Mouse (Mus musculus) heart, embryonic 11.5 days (tissue): Measurements from ENCODE around the gene Parp11. TPM values are rescaled to one million over a fixed set of nuclear protein-coding genes. Genes with fewer than 3 reads are reported as not detected.
"Not testable (repeated sequence)": the region's sequence is repeated elsewhere in the genome, so short reads cannot be mapped to it uniquely, and the experiment has no call there.

ENCODE experiments used
- ATAC-seq: fragments of 200-750 bp; cut with Nextera tagmentation; replicated peaks from 2 replicates; pipeline ENCODE4 v1.8.0; 2017; ENCODE audit warnings: moderate library complexity; ENCODE audit not compliant: insufficient number of reproducible peaks, low FRiP score, low TSS enrichment
- H3K27ac ChIP-seq: fragments of 300-500 bp; sonication (generic); 2 replicates; pipeline ENCODE4 v1.5.1; 2014; ENCODE audit warnings: mild to moderate bottlenecking, low read depth, low read length
- H3K27me3 ChIP-seq: fragments of 300-500 bp; sonication (generic); 2 replicates; pipeline ENCODE4 v1.6.1; 2014; ENCODE audit warnings: mild to moderate bottlenecking, low read length, mixed read lengths; ENCODE audit not compliant: control insufficient read depth, insufficient read depth
- H3K36me3 ChIP-seq: fragments of 300-500 bp; sonication (generic); 2 replicates; pipeline ENCODE4 v1.6.1; 2014; ENCODE audit warnings: mild to moderate bottlenecking, low read length, moderate library complexity, mixed read lengths; ENCODE audit not compliant: control insufficient read depth, insufficient read depth
- H3K4me1 ChIP-seq: fragments of 300-500 bp; sonication (generic); 2 replicates; pipeline ENCODE4 v1.6.1; 2014; ENCODE audit warnings: low read length; ENCODE audit not compliant: control insufficient read depth, insufficient read depth
- H3K4me2 ChIP-seq: fragments of 300-500 bp; sonication (generic); 2 replicates; pipeline ENCODE4 v1.6.1; 2014; ENCODE audit warnings: mild to moderate bottlenecking, moderate library complexity
- H3K4me3 ChIP-seq: fragments of 300-500 bp; sonication (generic); 2 replicates; pipeline ENCODE4 v1.5.1; 2014; ENCODE audit warnings: low read depth, low read length
- H3K9ac ChIP-seq: fragments of 300-500 bp; sonication (generic); 2 replicates; pipeline ENCODE4 v1.6.1; 2014; ENCODE audit warnings: mild to moderate bottlenecking, low read depth, low read length, moderate library complexity
- H3K9me3 ChIP-seq: fragments of 300-500 bp; sonication (generic); replicated peaks from 2 replicates; pipeline ENCODE4 v1.6.1; 2016; ENCODE audit warnings: low read length; ENCODE audit not compliant: control insufficient read depth
- WGBS: fragments of 180-500 bp; shearing (Covaris S2); extraction: QIAGEN DNeasy Blood & Tissue Kit; methylation state at CpG from one replicate; pipeline ENCODE4 v1.1.7; 2014; ENCODE audit not compliant: insufficient replicate concordance; 5-methylcytosine and 5-hydroxymethylcytosine counted together
- polyA plus RNA-seq: library from polyadenylated mRNA; unstranded; fragments of >200 nt; fragmentation: Nextera tagmentation; extraction: Ambion mirVana; gene quantifications from 2 replicates; pipeline ENCODE4 v1.2.1, GENCODE M21; 2014

Parp11 gene
- polyA plus RNA-seq, 1 experiment from 2014 or later = 19.9 TPM

DNA sequence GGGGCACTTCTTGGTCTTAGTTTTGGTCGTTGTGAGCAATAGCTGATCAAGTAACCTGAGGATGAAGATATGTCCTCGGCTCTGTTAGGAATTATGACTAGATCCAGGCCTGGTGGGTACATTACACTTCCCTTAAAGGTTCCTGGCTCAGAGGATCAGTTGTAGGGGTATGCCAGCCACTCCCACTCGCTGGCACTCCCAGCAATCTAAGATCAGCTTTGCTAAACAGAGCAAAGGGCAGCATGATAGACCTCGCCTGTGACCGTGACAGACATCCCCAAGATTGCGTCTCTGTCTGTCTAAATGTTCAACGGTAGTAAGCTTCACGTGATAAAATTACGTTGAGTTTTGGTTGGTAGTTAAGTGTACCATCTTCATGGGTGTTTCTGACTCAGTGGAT lies 47.7 kb downstream of the Parp11 start:
- Histone ChIP-seq H3K27ac (no peak overlapping the region), H3K27me3 (no peaks in the 10 kb centered on the region), H3K36me3 (no peaks in the 10 kb centered on the region), H3K4me1 (no peaks in the 10 kb centered on the region), H3K4me2 (no peak overlapping the region), H3K4me3 (no peak overlapping the region), H3K9me3 (no peaks in the 10 kb centered on the region), H3K9ac (no peak overlapping the region)
- no peak for ATAC-seq
- 83% methylated on average over 9 of the region's 9 CpGs for WGBS

GRCm38 (mm10) chr6:127495251-127495650 lies 48.6 kb downstream of the Parp11 start:
- WGBS = 66% methylated on average over 2 of the region's 2 CpGs
- Histone ChIP-seq H3K4me3 (no peak overlapping the region), H3K4me1 (no peaks in the 10 kb centered on the region), H3K27me3 (no peaks in the 10 kb centered on the region), H3K27ac (no peak overlapping the region), H3K4me2 (no peak overlapping the region), H3K9me3 (no peaks in the 10 kb centered on the region), H3K36me3 (no peaks in the 10 kb centered on the region), H3K9ac (no peak overlapping the region)
- no peak for ATAC-seq

DNA sequence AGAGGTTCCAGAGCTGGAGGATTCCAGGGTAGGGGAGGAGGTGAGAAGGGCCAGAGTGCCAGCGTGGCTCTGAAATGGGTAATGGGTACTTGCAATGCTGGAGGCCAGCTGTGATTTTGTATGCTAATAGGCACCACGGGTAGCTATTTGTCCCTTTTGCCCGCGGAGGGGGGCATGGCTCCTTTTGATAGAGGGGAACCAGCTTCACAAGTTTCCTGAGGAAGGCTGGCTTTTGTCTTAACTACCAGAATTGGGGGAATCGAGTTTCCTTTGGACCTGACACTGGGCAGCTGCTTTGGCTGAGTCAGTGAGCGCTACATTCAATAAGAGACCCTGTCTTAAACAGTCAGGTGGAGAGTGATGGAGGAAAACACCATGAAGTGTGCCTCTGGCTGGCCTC lies 49.2 kb downstream of the Parp11 start:
- no peaks in the 10 kb centered on the region for H3K9me3 ChIP-seq
- WGBS = 19% methylated on average over 6 of the region's 6 CpGs
- H3K4me1 ChIP-seq = no peaks in the 10 kb centered on the region
- no peaks in the 10 kb centered on the region for H3K36me3 ChIP-seq
- H3K27me3 ChIP-seq = no peaks in the 10 kb centered on the region
- H3K9ac ChIP-seq = no peak overlapping the region
- H3K4me2 ChIP-seq = no peak overlapping the region
- H3K4me3 ChIP-seq = no peak overlapping the region
- no peak overlapping the region for H3K27ac ChIP-seq
- no peak for ATAC-seq

- Histone ChIP-seq H3K4me1 (no peaks in the 10 kb centered on the region), H3K4me3 (no peak overlapping the region), H3K27ac (no peak overlapping the region), H3K9me3 (no peaks in the 10 kb centered on the region), H3K4me2 (no peak overlapping the region), H3K9ac (no peak overlapping the region), H3K27me3 (no peaks in the 10 kb centered on the region), H3K36me3 (no peaks in the 10 kb centered on the region)
- 75% methylated on average over 18 of the region's 18 CpGs for WGBS
- no peak for ATAC-seq
Measured at GRCm38 (mm10) chr6:127496841-127497656, 50.4 kb downstream of the Parp11 start.

- H3K36me3 ChIP-seq = no peaks in the 10 kb centered on the region
- 44% methylated on average over 9 of the region's 9 CpGs for WGBS
- no peaks in the 10 kb centered on the region for H3K27me3 ChIP-seq
- H3K9ac ChIP-seq = no peak overlapping the region
- no peak overlapping the region for H3K4me3 ChIP-seq
- H3K27ac ChIP-seq = no peak overlapping the region
- ATAC-seq = no peak
- H3K4me2 ChIP-seq = no peak overlapping the region
- H3K4me1 ChIP-seq = no peaks in the 10 kb centered on the region
- H3K9me3 ChIP-seq = no peaks in the 10 kb centered on the region
Measured at GRCm38 (mm10) chr6:127500119-127500518, 53.5 kb downstream of the Parp11 start.

DNA sequence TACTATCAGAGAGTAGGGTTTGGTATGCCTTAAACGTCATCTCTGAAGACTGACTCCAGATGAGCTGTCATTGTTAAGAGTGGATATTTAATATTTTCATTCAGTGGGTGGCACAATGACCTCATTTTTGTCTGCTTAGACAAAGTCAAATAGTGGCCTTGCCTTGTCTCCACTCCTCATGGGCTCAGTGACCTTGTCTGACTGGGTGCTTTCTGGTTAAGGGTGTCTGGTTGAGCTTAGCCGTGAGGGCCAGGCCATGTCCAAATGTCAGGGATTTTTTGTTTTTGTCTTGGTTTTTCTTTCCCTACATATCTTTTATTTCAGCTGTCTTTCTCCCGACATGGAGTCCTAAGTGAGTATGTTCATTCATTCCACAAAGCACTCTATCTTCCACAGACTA lies 54.2 kb downstream of the Parp11 start:
- Histone ChIP-seq H3K9me3 (no peaks in the 10 kb centered on the region), H3K4me3 (no peak overlapping the region), H3K27me3 (no peaks in the 10 kb centered on the region), H3K36me3 (no peaks in the 10 kb centered on the region), H3K27ac (no peak overlapping the region), H3K9ac (no peak overlapping the region), H3K4me1 (no peaks in the 10 kb centered on the region), H3K4me2 (no peak overlapping the region)
- ATAC-seq = no peak
- 68% methylated on average over 3 of the region's 3 CpGs for WGBS

GRCm38 (mm10) chr6:127502530-127502929 lies 55.9 kb downstream of the Parp11 start:
- H3K27ac ChIP-seq = no peak overlapping the region
- H3K9ac ChIP-seq = no peak overlapping the region
- H3K4me2 ChIP-seq = no peak overlapping the region
- H3K36me3 ChIP-seq = no peaks in the 10 kb centered on the region
- no peak for ATAC-seq
- H3K4me1 ChIP-seq = no peaks in the 10 kb centered on the region
- 50% methylated on average over 3 of the region's 3 CpGs for WGBS
- no peak overlapping the region for H3K4me3 ChIP-seq
- no peaks in the 10 kb centered on the region for H3K27me3 ChIP-seq
- H3K9me3 ChIP-seq = no peaks in the 10 kb centered on the region

DNA sequence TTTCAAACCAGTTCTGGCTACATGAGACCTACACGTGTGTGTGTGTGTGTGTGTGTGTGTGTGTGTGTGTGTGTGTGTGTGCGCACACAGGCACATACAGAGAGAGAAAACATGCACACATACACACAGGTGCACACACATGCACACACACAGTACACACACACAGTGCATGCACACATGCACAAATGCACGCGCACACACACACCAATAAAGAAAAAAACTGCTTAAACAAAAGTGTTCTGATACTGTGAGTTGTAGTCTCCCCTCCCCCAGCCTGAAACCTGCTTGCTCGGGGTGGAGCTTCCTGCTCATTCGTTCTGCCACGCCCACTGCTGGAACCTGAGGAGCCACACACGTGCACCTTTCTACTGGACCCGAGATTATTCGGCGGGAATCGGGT lies 67.1 kb downstream of the Parp11 start:
- not testable (repeated sequence) for H3K9ac ChIP-seq, H3K9me3 ChIP-seq, H3K36me3 ChIP-seq, H3K27ac ChIP-seq, H3K27me3 ChIP-seq, ATAC-seq, H3K4me2 ChIP-seq, H3K4me1 ChIP-seq, H3K4me3 ChIP-seq
- 80% methylated on average over 6 of the region's 12 CpGs for WGBS

- Histone ChIP-seq H3K9ac (no peak overlapping the region), H3K4me1 (no peaks in the 10 kb centered on the region), H3K4me3 (no peak overlapping the region), H3K9me3 (no peaks in the 10 kb centered on the region), H3K27ac (no peak overlapping the region), H3K4me2 (no peak overlapping the region), H3K36me3 (no peaks in the 10 kb centered on the region), H3K27me3 (no peaks in the 10 kb centered on the region)
- no peak for ATAC-seq
- WGBS = 67% methylated on average over 8 of the region's 8 CpGs
Measured at GRCm38 (mm10) chr6:127521176-127521575, 74.5 kb downstream of the Parp11 start.
